Mouse (Mus musculus) layer of hippocampus, postnatal 25 days (tissue): ENCODE measurements around the gene Ppp1r3f. TPM values are rescaled to one million over a fixed set of nuclear protein-coding genes. Genes with fewer than 3 reads are reported as not detected.

Experiments used
- DNase-seq, 2 experiments: peaks; one replicate each; pipeline ENCODE4 v3.0.0; 2022; ENCODE audit warnings: mixed read lengths in 2 of 2, low spot score in 1 of 2; ENCODE audit errors: extremely low spot score in 1 of 2
- total RNA-seq, 2 experiments: library from RNA; stranded (reverse); gene quantifications; 2 replicates each; pipeline ENCODE4 v1.2.3; 2021

Ppp1r3f gene
- total RNA-seq, result 10 to 100 TPM; 17.4 to 17.8 TPM

GRCm38 (mm10) chrX:7574087-7574884, at the start of gene Ppp1r3f:
TSS of gene Ppp1r3f (minus strand) at chrX:7574283.
- peak; percentile 83 to 89 for DNase-seq

- no peak for DNase-seq
Observed at GRCm38 (mm10) chrX:7617889-7618551, 43.9 kb upstream of the Ppp1r3f start.

GRCm38 (mm10) chrX:7610536-7611258, 36.6 kb upstream of the Ppp1r3f start:
- peak in 1 of 2 experiments; percentile 6 for DNase-seq

GRCm38 (mm10) chrX:7610035-7610434, 36.0 kb upstream of the Ppp1r3f start:
- no peak for DNase-seq

GRCm38 (mm10) chrX:7606783-7607182, 32.7 kb upstream of the Ppp1r3f start, which contains the start of gene Cacna1f:
TSS of gene Cacna1f (plus strand) at chrX:7607083.
- DNase-seq, result no peak

- DNase-seq, result no peak
Observed at GRCm38 (mm10) chrX:7605575-7605941, 31.5 kb upstream of the Ppp1r3f start.

GRCm38 (mm10) chrX:7604879-7605574, 30.9 kb upstream of the Ppp1r3f start, which contains the start of gene Ccdc22:
TSS of gene Ccdc22 (minus strand) at chrX:7605517.
- peak; percentile 54 to 61 for DNase-seq

GRCm38 (mm10) chrX:7604004-7604403, 29.9 kb upstream of the Ppp1r3f start:
- no peak for DNase-seq

GRCm38 (mm10) chrX:7595371-7595770, 21.3 kb upstream of the Ppp1r3f start:
- no peak for DNase-seq

GRCm38 (mm10) chrX:7586356-7586755, 12.3 kb upstream of the Ppp1r3f start:
- DNase-seq, result no peak

GRCm38 (mm10) chrX:7583881-7584280, 9.8 kb upstream of the Ppp1r3f start:
- no peak for DNase-seq

GRCm38 (mm10) chrX:7581151-7581550, 7.1 kb upstream of the Ppp1r3f start:
- DNase-seq, result no peak

- DNase-seq, result no peak
Observed at GRCm38 (mm10) chrX:7574885-7575231, 775 bp upstream of the Ppp1r3f start.

GRCm38 (mm10) chrX:7573176-7574086, 652 bp downstream of the Ppp1r3f start, which contains the start of gene Foxp3:
TSS of gene Foxp3 (plus strand) at chrX:7573644.
- DNase-seq, result peak in 1 of 2 experiments; percentile 36

GRCm38 (mm10) chrX:7572466-7572865, 1.6 kb downstream of the Ppp1r3f start:
- DNase-seq, result no peak

GRCm38 (mm10) chrX:7571565-7572136, 2.4 kb downstream of the Ppp1r3f start:
- no peak for DNase-seq

GRCm38 (mm10) chrX:7570481-7571175, 3.5 kb downstream of the Ppp1r3f start:
- DNase-seq, result no peak

GRCm38 (mm10) chrX:7567491-7567890, 6.6 kb downstream of the Ppp1r3f start:
- no peak for DNase-seq
